Mouse (Mus musculus): ENCODE results near the gene Abcb10. TPM values are rescaled to one million over a fixed set of nuclear protein-coding genes. Genes with fewer than 3 reads are reported as not detected.
A peak's percentile ranks its signal among the peaks of the same experiment; 100 is the strongest.
"Not testable (repeated sequence)": the region's sequence is repeated elsewhere in the genome, so short reads cannot be mapped to it uniquely, and the experiment has no call there.

Abcb10 gene
- polyA plus RNA-seq, 1 experiment from 2014 or later = 10.7 TPM

DNA sequence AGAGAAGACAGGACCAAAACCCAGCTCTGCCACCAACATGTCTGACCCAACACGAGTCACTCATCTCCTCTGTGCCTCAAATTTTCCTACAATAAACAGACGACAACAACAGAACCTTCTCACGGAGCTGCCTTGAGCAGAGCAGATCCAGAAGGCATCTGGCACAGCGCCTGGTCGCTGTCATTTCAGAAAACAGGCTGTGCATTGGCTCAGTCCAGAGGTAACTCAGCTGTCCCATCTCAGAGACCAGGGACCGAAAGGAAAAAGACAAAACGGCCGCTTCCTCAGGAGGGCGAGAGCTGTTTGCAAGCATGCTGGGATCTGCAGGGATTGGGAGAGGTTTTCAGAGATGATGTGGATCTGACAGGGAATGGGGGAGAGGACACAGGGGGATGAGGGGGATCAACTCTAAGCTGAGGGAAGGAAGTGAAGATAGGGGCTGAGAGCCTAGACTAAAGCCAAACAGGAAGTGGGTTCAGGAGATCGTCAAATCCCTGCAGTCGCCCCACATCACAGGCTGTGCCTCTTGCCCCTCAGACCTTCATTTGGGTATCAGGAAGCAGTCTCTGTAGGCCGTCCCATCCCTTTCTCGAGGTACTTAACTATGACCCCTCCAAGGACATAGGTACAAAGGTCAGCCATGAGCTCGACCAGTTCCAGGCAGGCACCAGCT, 4.6 kb downstream of the Abcb10 start:
- H3K27ac ChIP-seq (replicated peaks) = no peak overlapping the region
- no peak overlapping the region for H3K4me2 ChIP-seq (replicated peaks)
- H3K36me3 ChIP-seq = no peaks in the 10 kb centered on the region
- WGBS = 68% methylated on average over 14 of the region's 14 CpGs
- H3K9me3 ChIP-seq = no peaks in the 10 kb centered on the region
- no peak overlapping the region for H3K4me3 ChIP-seq
- H3K27me3 ChIP-seq = no peaks in the 10 kb centered on the region
- H3K4me1 ChIP-seq = peaks cover 27% of the 10 kb centered on the region
- no peak for ATAC-seq (replicated peaks)
- H3K9ac ChIP-seq (replicated peaks) = no peak overlapping the region

DNA sequence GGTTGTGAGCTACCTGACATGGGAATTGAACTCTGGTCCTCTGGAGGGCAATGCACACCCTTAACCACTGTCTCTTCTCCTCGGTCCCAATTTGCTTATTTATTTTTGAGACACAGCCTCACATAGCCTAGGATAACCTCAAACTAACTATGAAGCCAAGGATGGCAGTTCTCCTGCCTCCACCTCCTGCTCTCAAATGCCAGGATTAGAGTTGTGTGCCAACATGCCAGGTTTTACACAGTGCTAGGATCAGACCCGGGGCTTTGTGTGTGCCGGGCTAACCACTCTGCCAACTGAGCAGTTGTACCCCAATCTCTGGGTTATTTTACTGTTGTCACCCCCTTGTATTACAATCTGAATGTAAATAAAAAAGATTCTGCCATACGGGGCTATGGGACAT, 5.4 kb downstream of the Abcb10 start:
- Histone ChIP-seq H3K4me2 (replicated peaks) (no peak overlapping the region), H3K4me3 (no peak overlapping the region), H3K27me3 (no peaks in the 10 kb centered on the region), H3K36me3 (no peaks in the 10 kb centered on the region), H3K9me3 (no peaks in the 10 kb centered on the region), H3K9ac (replicated peaks) (no peak overlapping the region), H3K4me1 (peaks cover 23% of the 10 kb centered on the region), H3K27ac (replicated peaks) (no peak overlapping the region)
- ATAC-seq (replicated peaks) = no peak
- 80% methylated on average over 4 of the region's 4 CpGs for WGBS

DNA sequence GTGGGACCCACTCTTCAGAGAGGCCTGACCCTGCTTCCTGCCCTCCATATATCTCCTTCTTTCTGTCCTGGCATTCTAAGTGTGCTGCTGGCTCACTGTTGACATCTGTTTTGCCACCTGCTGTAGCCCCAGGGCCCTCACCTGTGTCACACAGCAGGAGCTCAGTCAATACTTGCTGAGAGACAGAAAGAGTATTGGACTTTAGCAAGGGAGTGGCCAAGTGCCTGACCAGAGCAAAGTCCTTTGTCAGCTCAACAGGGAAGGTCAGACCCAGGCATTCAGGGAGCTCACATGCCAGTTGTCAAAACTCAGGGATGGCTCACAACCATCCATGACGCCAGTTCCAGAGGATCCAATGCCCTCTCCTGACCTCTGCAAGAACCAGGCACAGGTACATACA, 9.4 kb downstream of the Abcb10 start:
- 94% methylated on average over 1 of the region's 1 CpGs for WGBS
- Histone ChIP-seq H3K4me2 (replicated peaks) (no peak overlapping the region), H3K4me1 (peaks cover 5% of the 10 kb centered on the region), H3K27me3 (no peaks in the 10 kb centered on the region), H3K4me3 (no peak overlapping the region), H3K27ac (replicated peaks) (no peak overlapping the region), H3K9ac (replicated peaks) (no peak overlapping the region), H3K36me3 (no peaks in the 10 kb centered on the region), H3K9me3 (no peaks in the 10 kb centered on the region)
- ATAC-seq (replicated peaks) = no peak

DNA sequence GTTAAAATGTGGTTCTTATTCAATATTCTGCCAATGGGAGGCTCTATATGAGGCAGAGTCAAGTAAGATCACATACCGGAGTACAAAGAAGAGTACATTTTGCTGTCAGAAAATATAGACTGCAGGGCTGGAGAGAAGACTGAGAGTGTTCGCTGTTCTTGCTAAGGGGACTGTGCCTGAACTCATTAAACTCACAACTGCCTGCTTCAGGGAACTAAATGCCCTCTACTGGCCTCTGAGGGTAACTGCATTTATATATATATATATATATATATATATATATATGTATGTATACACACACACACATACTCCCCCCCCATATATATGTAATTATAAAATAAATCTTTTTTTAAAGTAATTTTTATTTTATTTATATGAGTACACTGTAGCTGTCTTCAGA, 16.0 kb downstream of the Abcb10 start:
- WGBS = 76% methylated on average over 2 of the region's 2 CpGs
- no peaks in the 10 kb centered on the region for H3K27me3 ChIP-seq
- no peak for ATAC-seq (replicated peaks)
- H3K27ac ChIP-seq (replicated peaks) = no peak overlapping the region
- H3K4me1 ChIP-seq = no peaks in the 10 kb centered on the region
- no peak overlapping the region for H3K9ac ChIP-seq (replicated peaks)
- peaks cover 15% of the 10 kb centered on the region; the same call in 1 of the 2 replicates for H3K36me3 ChIP-seq
- H3K9me3 ChIP-seq = no peaks in the 10 kb centered on the region
- no peak overlapping the region for H3K4me3 ChIP-seq
- no peak overlapping the region for H3K4me2 ChIP-seq (replicated peaks)

DNA sequence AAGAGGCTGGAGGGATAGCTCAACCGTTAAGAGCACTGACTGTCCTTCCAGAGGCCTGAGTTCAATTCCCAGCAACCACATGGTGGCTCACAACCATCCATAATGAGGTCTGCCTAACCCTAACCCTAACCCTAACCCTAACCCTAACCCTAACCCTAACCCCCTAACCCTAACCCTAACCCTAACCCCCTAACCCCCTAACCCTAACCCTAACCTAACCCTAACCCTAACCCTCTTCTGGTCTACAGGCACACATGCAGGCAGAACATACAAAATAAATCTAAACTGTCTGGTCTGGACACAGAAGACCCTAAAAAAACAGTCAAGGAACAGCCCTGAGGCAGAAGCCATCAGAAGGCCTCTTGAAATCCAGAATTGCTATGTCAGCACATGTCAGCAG, 21.6 kb downstream of the Abcb10 start:
- no peaks in the 10 kb centered on the region for H3K9me3 ChIP-seq
- H3K27me3 ChIP-seq = no peaks in the 10 kb centered on the region
- no peak overlapping the region for H3K4me2 ChIP-seq (replicated peaks)
- H3K4me1 ChIP-seq = no peaks in the 10 kb centered on the region
- H3K9ac ChIP-seq (replicated peaks) = no peak overlapping the region
- no peak overlapping the region for H3K27ac ChIP-seq (replicated peaks)
- no peak overlapping the region for H3K4me3 ChIP-seq
- ATAC-seq (replicated peaks) = no peak
- WGBS = 68% methylated on average over 1 of the region's 1 CpGs
- H3K36me3 ChIP-seq = peaks cover 27% of the 10 kb centered on the region; the same call in 1 of the 2 replicates

DNA sequence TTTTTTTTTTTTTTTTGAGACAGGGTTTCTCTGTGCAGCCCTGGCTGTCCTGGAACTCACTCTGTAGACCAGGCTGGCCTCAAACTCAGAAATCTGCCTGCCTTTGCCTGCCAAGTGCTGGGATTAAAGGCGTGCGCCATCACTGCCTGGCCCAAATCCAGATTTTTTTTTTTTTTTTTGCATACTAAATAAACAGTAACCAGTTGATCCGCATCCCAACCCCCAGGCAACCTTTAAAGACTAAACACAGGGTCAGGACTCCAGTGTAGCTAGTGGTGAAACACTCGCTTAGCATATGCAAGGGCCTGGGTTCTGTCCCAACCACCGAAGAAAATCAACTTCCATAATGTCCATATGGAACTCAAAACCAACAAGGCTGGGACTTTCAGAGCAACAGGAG, 22.4 kb downstream of the Abcb10 start:
- H3K27me3 ChIP-seq; H3K27ac ChIP-seq (replicated peaks); H3K4me2 ChIP-seq (replicated peaks); H3K4me3 ChIP-seq; H3K4me1 ChIP-seq; H3K9me3 ChIP-seq; ATAC-seq (replicated peaks); H3K9ac ChIP-seq (replicated peaks): not testable (repeated sequence)
- H3K36me3 ChIP-seq = peaks cover 27% of the 10 kb centered on the region; the same call in 1 of the 2 replicates
- WGBS = 62% methylated on average over 5 of the region's 5 CpGs

DNA sequence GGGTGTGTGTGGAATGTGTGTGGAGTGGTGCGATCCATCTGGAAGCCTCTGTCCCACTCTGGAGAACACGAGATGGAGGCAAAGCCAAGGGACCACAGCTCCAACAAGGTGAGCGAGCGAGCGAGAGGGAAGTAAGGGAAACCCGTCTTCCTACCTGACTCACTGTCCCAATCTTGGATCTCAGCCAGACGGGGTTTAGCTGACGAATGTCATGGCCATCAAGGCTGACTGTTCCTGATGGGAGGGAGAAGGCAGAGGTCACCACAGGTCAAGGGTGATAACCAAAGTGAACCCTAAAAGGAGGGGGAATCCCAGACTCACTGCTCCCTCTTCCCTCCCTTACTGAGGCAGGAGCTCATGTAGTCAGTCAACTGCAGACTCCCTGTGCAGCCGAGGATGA, 22.9 kb downstream of the Abcb10 start:
- ATAC-seq (replicated peaks) = no peak
- H3K36me3 ChIP-seq = peaks cover 27% of the 10 kb centered on the region; the same call in 1 of the 2 replicates

DNA sequence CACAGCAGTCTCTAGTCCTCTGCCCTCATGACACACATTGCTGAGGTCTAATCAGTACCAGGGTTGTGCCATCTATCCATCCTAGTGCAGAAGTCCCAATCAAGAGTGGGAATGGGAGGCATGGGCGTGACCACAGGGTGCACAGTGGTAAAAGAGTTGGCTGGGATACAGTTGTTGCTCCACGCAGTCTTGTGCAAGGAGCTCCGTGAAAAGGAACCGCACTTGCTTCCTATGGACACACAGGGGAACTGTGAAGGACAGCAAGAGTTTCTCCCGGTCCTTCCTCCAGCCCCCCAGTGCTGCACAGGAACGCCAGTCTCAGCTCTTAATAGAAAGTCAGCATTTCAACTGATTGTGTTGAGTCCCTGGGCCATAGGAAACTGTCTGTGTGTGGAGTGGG, 23.4 kb downstream of the Abcb10 start:
- no peaks in the 10 kb centered on the region for H3K9me3 ChIP-seq
- 94% methylated on average over 6 of the region's 6 CpGs for WGBS
- no peak for ATAC-seq (replicated peaks)
- H3K36me3 ChIP-seq = peaks cover 22% of the 10 kb centered on the region; the same call in 1 of the 2 replicates
- no peaks in the 10 kb centered on the region for H3K4me1 ChIP-seq
- no peak overlapping the region for H3K27ac ChIP-seq (replicated peaks)
- no peaks in the 10 kb centered on the region for H3K27me3 ChIP-seq
- no peak overlapping the region for H3K9ac ChIP-seq (replicated peaks)
- H3K4me3 ChIP-seq = no peak overlapping the region
- H3K4me2 ChIP-seq (replicated peaks) = no peak overlapping the region

More for the DNA sequence above, 22.9 kb downstream of the Abcb10 start:
- no peak overlapping the region for H3K27ac ChIP-seq (replicated peaks)
- H3K9ac ChIP-seq (replicated peaks) = no peak overlapping the region
- H3K9me3 ChIP-seq = no peaks in the 10 kb centered on the region
- H3K4me1 ChIP-seq = no peaks in the 10 kb centered on the region
- WGBS = 88% methylated on average over 9 of the region's 9 CpGs
- H3K27me3 ChIP-seq = no peaks in the 10 kb centered on the region
- no peak overlapping the region for H3K4me2 ChIP-seq (replicated peaks)
- no peak overlapping the region for H3K4me3 ChIP-seq

DNA sequence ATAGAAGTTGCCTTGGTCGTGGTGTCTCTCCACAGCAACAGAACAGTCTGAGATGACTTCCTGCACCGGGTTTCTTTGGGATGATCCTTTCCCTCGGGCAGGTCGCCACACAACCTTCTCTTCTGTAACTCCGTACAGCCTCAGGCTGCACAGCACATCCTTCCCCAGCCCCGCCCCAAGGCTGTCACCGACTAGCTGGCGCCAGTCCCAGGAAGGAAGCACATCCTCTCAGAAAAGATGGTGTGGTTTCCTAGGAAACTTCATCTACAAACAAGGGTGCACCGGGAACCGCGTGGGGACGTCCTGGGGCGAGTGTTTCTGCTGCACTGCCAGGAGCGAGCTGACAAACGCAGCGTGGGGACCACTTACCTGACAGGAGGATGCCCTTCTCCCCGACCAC, 24.8 kb downstream of the Abcb10 start:
- Histone ChIP-seq H3K9me3 (no peaks in the 10 kb centered on the region), H3K4me3 (no peak overlapping the region), H3K27ac (replicated peaks) (no peak overlapping the region), H3K27me3 (no peaks in the 10 kb centered on the region), H3K36me3 (peaks cover 25% of the 10 kb centered on the region; the same call in 1 of the 2 replicates), H3K4me2 (replicated peaks) (no peak overlapping the region), H3K4me1 (no peaks in the 10 kb centered on the region), H3K9ac (replicated peaks) (no peak overlapping the region)
- WGBS = 77% methylated on average over 17 of the region's 17 CpGs
- ATAC-seq (replicated peaks) = no peak

DNA sequence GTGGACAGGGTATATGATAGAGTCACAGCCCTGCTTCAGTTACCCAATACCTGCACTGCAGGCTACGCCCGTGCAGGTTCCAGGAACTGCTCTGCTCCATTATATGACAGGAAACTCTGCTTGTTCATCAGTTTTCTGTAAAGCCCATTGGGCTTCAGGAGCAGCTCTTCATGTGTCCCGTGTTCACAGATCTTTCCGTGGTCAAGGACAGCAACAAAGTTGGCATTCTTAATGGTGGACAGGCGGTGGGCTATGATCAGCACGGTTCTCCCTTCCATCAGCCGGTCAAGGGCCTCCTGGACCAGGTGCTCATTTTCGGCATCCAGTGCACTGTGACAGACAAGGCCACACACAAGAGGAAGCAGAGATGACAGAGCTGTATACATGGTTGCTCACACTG, 28.7 kb downstream of the Abcb10 start:
- Histone ChIP-seq H3K4me3 (no peak overlapping the region), H3K27me3 (no peaks in the 10 kb centered on the region), H3K9me3 (no peaks in the 10 kb centered on the region), H3K27ac (replicated peaks) (no peak overlapping the region), H3K4me1 (peaks cover 8% of the 10 kb centered on the region), H3K36me3 (peaks cover 17% of the 10 kb centered on the region; the same call in 1 of the 2 replicates), H3K4me2 (replicated peaks) (no peak overlapping the region), H3K9ac (replicated peaks) (no peak overlapping the region)
- 90% methylated on average over 8 of the region's 8 CpGs for WGBS
- no peak for ATAC-seq (replicated peaks)

DNA sequence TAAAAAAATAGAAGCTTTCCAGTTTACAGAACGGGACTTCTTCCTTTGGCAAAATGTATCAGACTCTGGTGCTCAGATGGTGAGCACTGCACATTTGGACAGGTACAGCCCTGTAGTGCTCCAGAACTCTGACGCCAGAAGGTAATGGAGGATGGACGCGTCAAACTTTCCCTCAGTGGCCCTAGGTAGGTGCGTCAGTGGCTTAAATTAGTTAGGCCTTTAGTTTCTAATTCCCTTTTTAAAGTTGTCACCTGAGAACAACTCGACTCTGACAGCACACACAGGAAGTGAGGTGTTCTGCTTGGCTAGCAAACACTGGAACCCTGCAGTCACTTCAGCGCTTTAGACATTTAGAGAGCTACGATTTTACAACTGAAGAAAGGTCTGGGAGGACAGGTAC, 29.2 kb downstream of the Abcb10 start:
- no peak overlapping the region for H3K4me3 ChIP-seq
- ATAC-seq (replicated peaks) = no peak
- peaks cover 8% of the 10 kb centered on the region for H3K4me1 ChIP-seq
- peaks cover 14% of the 10 kb centered on the region; the same call in 1 of the 2 replicates for H3K36me3 ChIP-seq
- H3K9ac ChIP-seq (replicated peaks) = no peak overlapping the region
- no peaks in the 10 kb centered on the region for H3K27me3 ChIP-seq
- no peak overlapping the region for H3K4me2 ChIP-seq (replicated peaks)
- no peaks in the 10 kb centered on the region for H3K9me3 ChIP-seq
- WGBS = 88% methylated on average over 8 of the region's 8 CpGs
- H3K27ac ChIP-seq (replicated peaks) = no peak overlapping the region

DNA sequence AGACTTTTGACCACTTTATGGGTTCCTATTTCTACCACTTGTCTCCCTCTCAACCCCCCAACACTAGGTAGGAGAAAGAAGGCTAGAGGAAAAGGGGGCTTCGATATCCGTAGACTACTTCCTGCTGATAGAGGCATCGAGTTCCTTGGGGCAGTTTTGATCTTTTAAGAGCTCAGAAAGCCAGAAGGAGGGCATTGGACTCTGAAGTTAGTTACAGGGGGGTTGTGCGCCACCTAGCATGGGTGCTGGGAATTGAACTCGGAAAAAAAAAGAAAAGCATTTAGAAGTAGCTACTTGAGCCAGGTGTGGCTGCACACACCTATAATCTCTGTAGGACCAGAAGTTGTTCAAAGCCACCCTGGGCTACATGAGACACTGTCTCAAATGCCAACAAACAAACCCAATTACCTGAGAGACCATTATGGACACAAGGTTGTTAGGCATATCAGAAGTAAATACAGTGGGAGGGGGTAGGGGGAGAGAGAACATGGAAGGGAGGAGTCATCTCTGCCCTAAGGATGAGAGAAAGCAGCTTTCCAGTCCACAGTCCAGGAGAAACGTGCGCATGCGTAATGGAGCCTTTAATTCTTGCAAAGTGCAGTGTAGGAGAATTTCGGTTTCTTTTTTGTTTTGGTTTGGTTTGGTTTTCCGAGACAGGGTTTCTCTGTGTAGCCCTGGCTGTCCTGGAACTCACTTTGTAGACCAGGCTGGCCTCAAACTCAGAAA, 32.7 kb downstream of the Abcb10 start:
- Histone ChIP-seq H3K36me3 (peaks cover 20% of the 10 kb centered on the region), H3K27ac (replicated peaks) (peak overlapping the region; percentile 86; the same call in 1 of the 2 replicates), H3K4me3 (peak overlapping the region; percentile 79), H3K27me3 (no peaks in the 10 kb centered on the region), H3K9ac (replicated peaks) (peak overlapping the region; percentile 91), H3K4me2 (replicated peaks) (peak overlapping the region; percentile 91), H3K9me3 (no peaks in the 10 kb centered on the region), H3K4me1 (peaks cover 17% of the 10 kb centered on the region)
- no peak; the same call in 1 of the 2 replicates for ATAC-seq (replicated peaks)
- WGBS = 36% methylated on average over 10 of the region's 10 CpGs

All from forebrain, embryonic 15.5 days (tissue).